Mouse (Mus musculus): Measurements from ENCODE around the gene Il2ra.

Gene Il2ra

DNA sequence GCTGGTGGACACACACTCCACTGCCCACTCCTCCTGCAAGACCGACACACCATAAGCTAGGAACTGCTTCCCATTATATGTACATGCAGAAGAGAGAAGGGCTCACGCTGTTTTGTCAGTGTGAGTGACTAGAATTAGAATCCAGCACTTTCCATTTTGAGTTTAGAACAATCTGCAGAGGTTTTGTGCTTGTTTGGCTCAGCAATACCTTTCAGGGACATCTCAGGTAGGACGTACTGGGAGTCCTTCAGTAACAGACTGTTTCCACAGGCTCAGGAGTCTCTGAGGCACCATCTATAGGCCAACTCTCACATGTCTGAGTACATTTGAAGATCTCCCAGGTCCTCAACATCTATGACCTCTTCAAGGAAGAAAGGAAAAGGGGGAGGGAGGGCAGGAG is 9.6 kb downstream of the Il2ra start:
- in situ Hi-C loops (cut with MboI; ENCODE audit: low sequenced_read_pairs): no loop called here

GRCm38 (mm10) chr2:11652780-11653179 is 10.2 kb downstream of the Il2ra start:
- in situ Hi-C loops (cut with MboI; ENCODE audit: low sequenced_read_pairs): no loop called here

DNA sequence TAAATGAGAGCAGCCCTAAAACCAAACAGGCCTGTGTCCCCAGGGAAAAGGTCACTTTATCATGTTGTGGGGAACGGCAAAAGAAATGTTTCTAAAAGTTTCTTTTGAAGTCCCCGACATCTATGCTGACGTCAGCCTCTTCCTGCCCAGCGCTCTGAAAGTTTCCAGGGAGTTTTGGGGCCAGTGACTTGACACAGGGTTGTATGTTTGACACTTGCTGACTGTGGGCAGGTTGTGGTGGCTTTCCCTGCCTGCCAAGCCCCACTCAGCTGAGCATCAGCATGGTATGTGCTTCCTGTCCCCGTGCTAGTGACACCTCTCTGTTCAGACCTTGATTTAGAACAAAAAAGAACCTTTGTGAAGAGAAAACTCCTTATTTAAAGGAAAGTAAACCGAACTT is 10.7 kb downstream of the Il2ra start:
- in situ Hi-C loops (cut with MboI; ENCODE audit: low sequenced_read_pairs): no loop called here

GRCm38 (mm10) chr2:11653780-11654179 is 11.2 kb downstream of the Il2ra start:
- in situ Hi-C loops (cut with MboI; ENCODE audit: low sequenced_read_pairs): no loop called here

GRCm38 (mm10) chr2:11654990-11655931 is 12.7 kb downstream of the Il2ra start:
- in situ Hi-C loops (cut with MboI; ENCODE audit: low sequenced_read_pairs): no loop called here

DNA sequence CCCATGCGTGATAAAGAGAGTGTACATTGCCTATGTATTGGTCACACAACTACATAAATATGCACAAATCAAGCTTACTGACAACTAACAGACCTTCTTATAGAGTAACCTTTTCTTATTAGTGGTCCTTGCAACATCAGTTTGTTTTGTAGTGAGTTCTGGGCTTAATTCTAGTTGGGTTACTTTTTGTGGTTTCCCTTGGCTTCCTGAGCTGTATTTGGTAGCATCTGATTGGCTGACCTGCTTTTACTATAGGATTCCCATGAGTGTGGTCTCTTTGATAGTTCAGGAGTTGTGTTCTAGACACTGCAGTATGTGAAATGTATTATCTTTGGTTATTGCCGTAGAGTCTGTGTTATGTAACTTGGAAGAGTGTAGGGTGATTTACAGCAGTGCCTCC is 15.0 kb downstream of the Il2ra start:
- in situ Hi-C loops (cut with MboI; ENCODE audit: low sequenced_read_pairs): no loop called here

GRCm38 (mm10) chr2:11659263-11659662 is 16.7 kb downstream of the Il2ra start:
- in situ Hi-C loops (cut with MboI; ENCODE audit: low sequenced_read_pairs): no loop called here

- in situ Hi-C loops (cut with MboI; ENCODE audit: low sequenced_read_pairs): no loop called here
Measured at GRCm38 (mm10) chr2:11662143-11662906, 19.7 kb downstream of the Il2ra start.

DNA sequence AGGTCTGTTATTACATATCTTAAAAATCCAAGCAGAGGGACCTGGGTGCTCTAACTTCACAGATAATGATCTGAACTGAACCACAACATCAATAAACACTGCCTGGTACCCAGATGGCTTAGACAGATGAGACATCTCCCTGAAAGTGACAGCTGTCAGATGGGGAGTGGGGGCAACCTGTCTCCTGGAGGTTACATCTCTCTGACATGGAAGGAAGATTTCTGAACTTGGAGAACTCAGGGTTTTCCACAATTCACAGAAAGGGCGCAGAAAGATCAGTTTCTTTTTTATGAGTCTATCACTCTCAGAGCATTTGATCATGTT is 20.3 kb downstream of the Il2ra start:
- in situ Hi-C loops (cut with MboI; ENCODE audit: low sequenced_read_pairs): no loop called here

- in situ Hi-C loops (cut with MboI; ENCODE audit: low sequenced_read_pairs): no loop called here
Measured at GRCm38 (mm10) chr2:11663961-11664360, 21.4 kb downstream of the Il2ra start.

DNA sequence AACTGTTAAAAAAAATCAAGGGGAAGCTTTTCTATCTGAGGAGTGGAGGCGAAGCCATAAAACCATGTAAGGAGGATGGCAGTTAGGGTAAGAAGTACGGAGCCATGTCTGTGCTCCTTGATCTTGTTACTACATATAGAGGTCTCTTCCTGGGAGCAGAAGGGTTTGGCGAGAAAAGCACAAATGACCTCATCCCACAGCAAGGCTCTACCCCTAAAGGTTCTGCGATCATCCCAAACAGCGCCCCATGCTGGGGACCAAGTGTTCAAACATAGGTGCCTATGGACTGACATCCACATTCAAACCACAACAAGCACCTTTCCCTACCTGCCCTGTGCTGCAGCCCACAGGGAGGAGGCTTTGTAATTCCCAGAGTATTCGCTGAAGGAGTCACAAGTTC is 21.8 kb downstream of the Il2ra start:
- in situ Hi-C loops (cut with MboI; ENCODE audit: low sequenced_read_pairs): no loop called here

DNA sequence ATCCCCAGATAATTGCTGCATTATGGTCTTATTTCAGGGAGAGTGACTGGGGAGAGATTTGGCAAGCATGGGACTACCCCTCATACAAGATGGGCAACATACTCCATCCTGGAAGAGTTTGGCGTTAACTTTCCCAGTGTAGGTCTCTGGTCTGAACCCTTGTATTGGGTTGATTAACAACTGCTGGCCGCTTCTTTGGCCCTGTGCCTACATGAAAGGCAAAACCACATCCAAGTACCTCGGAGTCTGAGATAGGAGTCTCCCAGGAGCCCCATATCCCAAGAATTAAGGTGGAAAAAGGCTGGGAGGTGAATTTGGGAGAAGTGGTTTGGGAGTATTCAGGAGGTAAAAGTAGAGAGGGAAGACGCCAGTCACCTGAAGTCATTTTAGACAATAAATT is 22.2 kb downstream of the Il2ra start:
- in situ Hi-C loops (cut with MboI; ENCODE audit: low sequenced_read_pairs): no loop called here

- in situ Hi-C loops (cut with MboI; ENCODE audit: low sequenced_read_pairs): no loop called here
Measured at GRCm38 (mm10) chr2:11665326-11665725, 22.7 kb downstream of the Il2ra start.

DNA sequence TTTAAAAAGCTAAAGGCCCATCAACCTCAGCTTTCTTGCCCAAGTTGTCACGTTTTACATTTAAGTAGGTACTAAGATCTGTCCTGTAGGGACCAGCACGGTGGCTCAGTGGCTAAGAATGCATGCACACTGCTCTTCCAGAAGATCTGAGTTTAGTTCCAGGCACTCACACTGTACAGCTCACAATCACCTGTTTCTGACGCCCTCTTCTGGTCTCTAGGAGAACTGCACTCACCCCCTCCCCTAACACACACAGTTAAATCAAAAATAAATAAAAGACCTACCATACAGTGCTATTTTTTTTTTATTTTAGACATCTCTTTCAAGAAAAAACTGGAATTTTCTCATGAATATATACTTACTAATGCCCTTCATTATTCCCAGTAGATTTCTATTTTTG is 29.5 kb downstream of the Il2ra start:
- in situ Hi-C loops (cut with MboI; ENCODE audit: low sequenced_read_pairs): no loop called here

GRCm38 (mm10) chr2:11679626-11680025 is 37.0 kb downstream of the Il2ra start:
- in situ Hi-C loops (cut with MboI; ENCODE audit: low sequenced_read_pairs): no loop called here

- in situ Hi-C loops (cut with MboI; ENCODE audit: low sequenced_read_pairs): no loop called here
Measured at GRCm38 (mm10) chr2:11682712-11683111, 40.1 kb downstream of the Il2ra start.

DNA sequence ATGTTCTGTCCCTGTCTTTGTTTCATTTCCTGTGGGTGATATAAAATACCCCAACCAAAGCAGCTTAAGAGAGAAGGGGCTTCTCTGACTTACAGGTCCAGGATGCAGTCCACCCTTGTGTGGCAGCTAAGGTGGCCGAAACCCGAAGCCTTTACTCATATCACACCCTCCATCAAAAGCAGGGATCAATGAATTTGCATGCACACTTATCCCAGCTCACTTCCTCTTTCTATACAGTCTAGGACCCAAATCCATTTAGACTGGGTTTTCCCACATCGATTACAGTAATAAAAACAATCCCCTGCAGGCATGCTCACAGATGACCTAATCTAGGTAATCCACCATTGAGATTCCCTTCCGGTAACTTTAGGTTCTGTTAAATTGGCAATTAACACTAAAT is 43.9 kb downstream of the Il2ra start:
- in situ Hi-C loops (cut with MboI; ENCODE audit: low sequenced_read_pairs): no loop called here

- in situ Hi-C loops (cut with MboI; ENCODE audit: low sequenced_read_pairs): no loop called here
Measured at GRCm38 (mm10) chr2:11687436-11687835, 44.8 kb downstream of the Il2ra start.

GRCm38 (mm10) chr2:11690201-11690890 is 47.7 kb downstream of the Il2ra start:
- in situ Hi-C loops (cut with MboI; ENCODE audit: low sequenced_read_pairs): loop anchor here (10.0 kb wide), 1 partner anchor 86 kb away; the partner anchor contains the start of gene Rbm17

DNA sequence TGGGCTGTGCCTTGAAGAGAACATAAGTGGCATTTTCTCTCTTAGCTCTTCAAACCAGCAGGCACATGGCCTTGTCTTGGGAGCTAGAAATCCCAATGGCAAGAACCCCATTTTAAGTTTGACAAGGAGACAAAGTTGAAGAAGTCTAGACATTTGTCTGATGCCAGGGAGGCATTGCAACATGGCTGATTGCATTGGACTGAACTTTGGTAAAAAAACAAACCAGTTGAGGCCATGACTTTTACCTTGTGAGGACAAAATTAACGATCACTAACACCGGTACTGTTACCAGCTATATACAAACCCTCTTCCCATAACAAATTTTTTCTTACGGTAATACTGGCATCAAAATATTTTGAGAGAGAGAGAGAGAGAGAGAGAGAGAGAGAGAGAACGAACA is 50.7 kb downstream of the Il2ra start:
- in situ Hi-C loops (cut with MboI; ENCODE audit: low sequenced_read_pairs): loop anchor here (10.0 kb wide), 1 partner anchor 89 kb away; the partner anchor contains the start of gene Rbm17

- in situ Hi-C loops (cut with MboI; ENCODE audit: low sequenced_read_pairs): loop anchor here (10.0 kb wide), 1 partner anchor 89 kb away; the partner anchor contains the start of gene Rbm17
Measured at GRCm38 (mm10) chr2:11694104-11694503, 51.5 kb downstream of the Il2ra start.
